Mouse (Mus musculus) embryonic fibroblast, embryonic 13.5 days (primary cell): ENCODE data around the gene Edem3.

ENCODE experiments used
- CTCF ChIP-seq: IDR thresholded peaks from 2 replicates; pipeline ENCODE4 v1.5.1; 2011; ENCODE audit warnings: mild to moderate bottlenecking, control low read depth, low read length, moderate library complexity, borderline replicate concordance; ENCODE audit not compliant: insufficient read depth
- POLR2A ChIP-seq: IDR thresholded peaks from 2 replicates; pipeline ENCODE4 v1.6.1; 2011; ENCODE audit warnings: low read depth, mild to moderate bottlenecking, control low read depth, low read length, moderate library complexity

DNA sequence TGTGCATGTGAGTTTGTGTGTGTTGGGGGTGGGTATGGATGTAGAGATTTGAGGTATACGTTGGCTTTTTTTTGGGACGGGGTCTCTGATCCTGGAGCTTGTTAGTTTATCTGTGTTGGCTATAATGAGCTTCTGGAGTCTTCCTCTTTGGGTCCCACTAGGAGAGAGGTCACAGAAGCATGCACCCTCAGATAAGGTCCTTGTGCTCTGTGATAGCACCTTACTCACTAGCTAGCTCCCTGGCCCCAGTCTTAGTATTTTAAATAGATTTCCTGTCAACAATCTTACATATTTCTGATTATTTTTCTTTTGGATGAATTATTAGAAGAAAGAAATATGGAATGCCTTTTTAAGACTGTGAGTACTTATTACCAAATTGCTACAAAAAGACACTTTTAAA lies 24.1 kb downstream of the Edem3 start:
- TF ChIP-seq CTCF, result no peak
- TF ChIP-seq POLR2A, result no peak
